Mouse (Mus musculus) spleen, postnatal 36 days (tissue): ENCODE results near the gene Kcnj3.

Experiments
- DNase-seq, 2 experiments: peaks; one replicate each; pipeline ENCODE4 v3.0.0; 2022; ENCODE audit warnings: low spot score in 2 of 2, mixed read lengths in 1 of 2

The Kcnj3 gene

DNA sequence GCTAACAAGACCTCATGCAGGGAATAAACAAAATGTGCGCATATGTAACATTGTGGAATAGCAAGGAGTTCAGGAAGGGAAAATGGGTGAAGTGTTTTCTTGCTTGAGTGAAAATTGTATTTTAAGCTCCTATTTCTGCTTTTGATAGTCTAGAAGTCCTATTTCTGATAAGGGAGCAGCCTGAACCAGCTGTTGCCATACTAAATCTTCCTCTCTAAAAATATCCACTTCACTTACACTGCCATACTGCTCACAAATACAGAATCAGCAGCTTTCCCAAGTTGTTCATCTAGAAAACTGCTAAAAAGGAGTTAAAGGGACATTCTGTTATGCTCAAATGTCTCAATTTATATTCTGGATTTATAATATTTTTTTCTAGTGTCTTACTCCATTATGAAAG lies 69.9 kb downstream of the Kcnj3 start:
- no peak for DNase-seq

DNA sequence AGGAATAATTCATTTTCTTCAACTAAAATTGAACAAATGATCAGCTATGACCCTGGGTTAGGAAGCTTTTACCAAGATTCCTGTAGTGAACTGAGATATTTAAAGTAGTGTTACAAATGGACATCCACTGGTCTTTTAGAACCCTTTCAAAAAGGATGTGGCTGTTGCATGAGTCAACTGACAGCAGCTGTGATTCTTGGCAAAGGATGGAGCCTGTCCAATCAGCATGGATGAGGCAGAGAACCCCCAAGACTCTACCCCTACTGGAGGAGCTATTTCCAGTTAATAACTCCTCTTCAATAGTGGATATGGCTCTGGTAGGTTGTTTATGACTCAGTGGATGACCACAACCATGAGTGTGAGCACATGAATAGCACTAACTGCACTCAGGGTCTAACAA lies 81.5 kb downstream of the Kcnj3 start:
- DNase-seq: no peak

DNA sequence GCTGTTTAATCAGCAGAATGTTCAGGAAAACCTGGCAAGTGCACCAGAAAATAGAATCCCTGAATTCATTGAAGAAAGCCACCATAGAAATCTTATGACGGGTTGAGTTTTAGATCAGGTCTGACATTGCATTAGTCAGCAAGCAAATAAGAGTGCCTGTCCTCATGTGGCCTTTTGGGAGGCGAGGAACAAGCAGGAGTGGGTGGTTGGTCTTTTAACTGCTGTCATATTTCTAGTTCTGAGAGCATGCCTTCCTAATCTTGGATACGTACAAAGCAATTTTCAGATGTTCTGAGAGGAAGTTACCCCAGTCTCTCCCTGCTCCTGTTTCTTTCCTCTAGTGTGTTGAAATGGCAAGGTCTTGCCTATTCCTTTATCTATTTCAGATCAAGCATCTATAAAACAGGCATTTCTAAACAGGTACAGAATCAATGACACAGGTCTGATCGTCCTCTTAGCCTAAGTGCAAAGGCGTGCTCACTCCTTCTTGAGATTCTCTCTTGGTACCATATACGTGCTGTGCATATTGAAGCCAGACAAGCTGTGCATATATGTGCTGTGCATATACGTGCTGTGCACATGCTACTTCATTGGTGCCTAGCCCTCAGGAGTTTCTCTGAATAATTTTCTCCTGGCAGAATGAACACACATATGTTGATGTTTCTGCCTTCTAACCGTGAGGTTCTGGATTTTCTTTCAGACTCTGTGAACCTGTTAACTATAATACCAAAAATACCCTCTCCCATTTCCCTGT lies 97.1 kb downstream of the Kcnj3 start:
- no peak for DNase-seq

DNA sequence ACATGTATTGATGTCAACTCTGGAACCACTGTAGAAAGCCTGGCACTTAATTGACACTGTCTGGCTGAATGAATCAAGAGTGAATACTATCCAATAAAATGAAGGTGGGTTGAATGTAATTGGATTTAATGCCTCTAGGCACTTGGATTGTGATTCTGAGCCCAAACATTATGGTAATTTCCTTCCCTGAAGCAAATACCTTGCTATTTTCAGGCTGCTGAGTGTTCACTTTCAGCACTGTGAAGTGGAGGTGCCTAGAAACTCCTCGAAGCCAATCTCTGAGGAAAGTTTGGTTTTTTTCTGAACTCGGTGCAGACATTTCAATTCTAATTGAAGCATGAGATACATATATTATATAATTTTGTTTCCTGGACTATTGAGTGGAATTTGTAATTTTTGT lies 99.2 kb downstream of the Kcnj3 start:
- no peak for DNase-seq

DNA sequence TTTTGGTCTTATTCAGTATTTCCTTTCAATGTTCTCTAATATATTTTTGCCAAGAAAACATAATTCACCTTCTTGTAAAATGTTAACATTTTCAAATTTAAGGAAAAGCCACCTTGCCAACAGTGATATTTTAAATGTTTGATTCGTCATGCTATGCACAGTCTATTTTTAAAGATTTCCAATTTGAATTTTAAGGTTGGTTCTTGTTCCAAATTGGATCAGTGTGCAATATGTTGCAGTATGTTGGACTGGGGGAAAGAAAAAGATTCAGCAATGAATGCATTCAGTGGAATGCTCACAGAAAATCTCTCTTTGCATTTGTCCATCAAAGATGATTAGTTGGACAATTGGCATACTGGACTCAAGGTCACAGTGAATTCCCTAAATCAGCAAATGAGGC lies 99.7 kb downstream of the Kcnj3 start:
- no peak for DNase-seq

DNA sequence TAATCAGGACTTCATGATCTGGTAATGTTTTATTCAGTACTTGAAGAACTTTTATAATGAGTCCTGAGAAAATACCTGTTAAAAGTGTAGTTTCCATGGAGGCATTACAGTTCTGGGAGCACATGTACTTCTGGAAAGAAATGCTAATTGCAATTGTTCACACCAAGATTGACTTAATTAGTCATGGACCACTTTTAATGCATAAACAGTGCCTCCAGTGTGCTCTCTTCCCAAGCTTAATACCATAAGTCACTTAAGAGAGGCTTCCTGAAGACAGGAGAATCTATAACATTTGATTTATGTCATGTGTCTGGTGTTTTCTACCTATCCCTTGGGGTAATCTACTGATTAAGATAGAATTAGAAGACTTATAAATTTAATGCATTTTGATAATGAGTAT lies 111.8 kb downstream of the Kcnj3 start:
- DNase-seq: no peak

DNA sequence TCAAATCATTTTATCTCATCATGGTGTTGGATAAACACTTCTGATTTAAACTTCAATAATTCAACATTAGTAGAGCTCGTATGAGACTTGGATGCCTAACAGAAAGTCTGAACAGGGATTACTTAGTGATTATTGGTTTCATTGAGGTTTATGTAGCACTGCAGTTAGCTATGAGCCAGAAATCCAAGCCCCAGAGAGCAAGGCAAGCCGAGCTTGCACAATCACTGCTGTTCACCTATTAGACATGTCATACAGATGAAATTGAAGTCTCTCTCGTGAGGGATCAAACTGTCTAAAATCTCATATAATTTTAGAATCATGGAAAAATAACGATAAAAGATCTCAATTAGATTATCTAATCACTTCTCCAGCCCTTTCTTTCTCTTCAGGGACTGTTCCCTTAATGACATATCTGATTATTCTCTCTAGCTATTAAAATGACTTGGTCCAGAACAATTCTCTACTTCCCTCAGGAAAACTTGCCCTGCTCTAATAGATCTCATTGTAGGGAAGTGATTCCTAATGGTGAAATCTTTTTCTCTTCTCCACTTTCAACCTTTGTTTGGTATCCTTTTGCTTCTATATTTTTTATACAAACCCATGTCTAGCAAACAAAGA lies 122.7 kb downstream of the Kcnj3 start:
- no peak for DNase-seq

DNA sequence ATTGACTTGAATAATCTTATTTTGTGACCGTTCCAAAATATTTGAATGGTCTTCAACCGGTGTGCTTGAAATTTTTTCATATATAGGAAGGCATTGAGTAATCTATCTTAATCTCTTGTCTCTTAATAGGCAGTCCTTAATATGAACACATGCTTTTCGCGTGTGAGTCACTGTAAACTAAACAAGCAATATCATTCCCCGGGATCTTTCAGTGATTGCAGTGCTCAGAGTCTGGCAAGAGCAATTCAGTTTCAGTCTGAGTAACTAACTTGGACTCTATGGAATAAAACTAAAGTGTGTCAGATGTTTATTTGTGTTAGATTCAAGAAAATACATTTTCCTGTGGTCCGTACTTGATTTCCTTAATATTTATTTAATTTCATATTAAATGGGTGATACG lies 133.5 kb downstream of the Kcnj3 start:
- no peak for DNase-seq

DNA sequence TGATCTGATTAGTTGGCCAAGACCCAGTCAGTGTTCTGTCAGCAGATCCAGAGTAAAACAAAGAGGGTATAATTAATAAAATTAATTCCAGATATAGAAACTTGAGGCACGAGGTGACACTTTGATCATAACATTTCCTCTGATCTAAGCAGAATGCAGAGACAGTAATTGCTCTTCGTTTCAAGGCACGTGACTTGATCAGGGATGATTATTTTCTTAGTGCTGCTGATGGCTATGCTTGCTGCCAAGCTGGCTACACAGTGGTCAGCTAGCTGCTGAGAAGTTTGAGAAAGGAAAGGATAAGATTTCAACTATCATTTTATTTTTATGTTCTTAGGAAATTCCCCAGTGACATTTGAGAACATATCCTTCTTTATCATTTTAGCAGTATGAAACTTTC lies 135.7 kb downstream of the Kcnj3 start:
- no peak for DNase-seq

DNA sequence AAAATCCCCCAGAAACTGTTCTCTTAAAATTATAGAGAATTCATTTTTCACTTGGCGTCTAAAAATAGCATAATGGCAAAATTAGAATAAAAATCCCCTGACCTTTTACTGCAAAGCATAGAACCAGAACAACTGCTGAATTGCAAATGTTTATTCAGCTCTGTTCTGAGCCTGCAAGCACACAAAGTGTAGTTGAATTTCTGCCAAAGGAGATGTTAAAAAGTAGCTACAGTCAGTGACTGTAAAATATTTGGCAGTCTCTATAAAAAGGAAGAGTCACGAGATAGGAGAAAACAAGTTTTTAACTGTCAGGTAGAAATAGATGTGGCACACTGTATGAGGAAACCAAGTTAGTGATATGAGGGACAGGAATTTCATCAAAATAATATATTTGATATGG lies 144.5 kb downstream of the Kcnj3 start:
- no peak for DNase-seq

DNA sequence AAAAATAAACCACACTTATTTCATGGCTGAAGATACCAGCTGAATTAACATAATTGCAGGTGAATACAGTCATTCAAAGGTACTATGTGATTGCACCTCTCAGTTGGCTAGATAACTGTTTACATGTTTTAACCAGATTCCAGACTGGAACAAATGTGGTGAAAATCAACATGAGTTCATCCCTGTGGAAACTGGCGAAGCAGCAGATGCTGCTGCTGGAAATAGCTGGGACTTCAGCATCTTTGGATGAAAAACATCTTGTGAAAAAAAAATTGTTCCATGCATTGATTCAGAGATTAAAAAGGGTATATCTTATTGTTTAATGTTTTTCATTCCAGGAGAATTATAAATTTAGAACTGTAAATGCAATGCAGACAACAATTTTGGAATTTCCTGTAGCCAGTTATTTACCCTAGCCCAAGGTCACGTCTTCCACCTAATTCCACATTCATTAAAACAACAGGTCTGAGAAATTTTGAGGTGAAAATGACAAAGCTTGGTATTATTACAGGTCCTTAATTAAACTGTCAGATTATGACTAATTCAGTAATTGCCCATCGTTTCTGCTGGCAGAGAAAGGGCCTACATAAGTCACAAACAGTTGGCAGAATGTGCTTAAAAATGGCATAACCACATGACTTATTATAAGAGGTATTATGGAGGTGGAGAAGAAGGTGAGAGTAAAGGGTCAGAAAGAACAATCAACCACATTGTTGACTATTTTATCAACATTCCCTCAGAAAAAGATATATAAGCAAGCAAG lies 155.6 kb downstream of the Kcnj3 start:
- DNase-seq: no peak
